Mouse (Mus musculus) myocyte (in vitro differentiated cells): ENCODE measurements around the gene Celf2.

Source experiments
- CEBPB ChIP-seq: IDR thresholded peaks from 2 replicates; pipeline ENCODE4 v1.6.1; 2011; ENCODE audit warnings: mild to moderate bottlenecking, moderate library complexity; ENCODE audit not compliant: poor library complexity, insufficient read depth, severe bottlenecking
- E2F4 ChIP-seq: IDR thresholded peaks from one replicate; pipeline ENCODE4 v1.6.1; 2011; ENCODE audit warnings: mild to moderate bottlenecking, control low read depth, moderate library complexity; ENCODE audit not compliant: insufficient read depth
- MAX ChIP-seq: IDR thresholded peaks from one replicate; pipeline ENCODE4 v1.6.1; 2011; ENCODE audit warnings: low read depth, mild to moderate bottlenecking, control low read depth
- MYOD1 ChIP-seq, 3 experiments: IDR thresholded peaks; one replicate each; pipeline ENCODE4 v1.6.1; 2011; ENCODE audit warnings: control low read depth in 2 of 3, low read depth in 2 of 3, mild to moderate bottlenecking in 2 of 3, moderate library complexity in 1 of 3; ENCODE audit not compliant: insufficient read length in 2 of 3, control insufficient read depth in 1 of 3
- MYOG ChIP-seq, 3 experiments: IDR thresholded peaks; one replicate each; pipeline ENCODE4 v1.6.1; 2011; ENCODE audit warnings: control low read depth in 2 of 3, low read depth in 2 of 3, mild to moderate bottlenecking in 2 of 3; ENCODE audit not compliant: insufficient read length in 2 of 3, control insufficient read depth in 1 of 3, insufficient read depth in 1 of 3
- POLR2A ChIP-seq: IDR thresholded peaks from one replicate; pipeline ENCODE4 v1.6.1; 2011; ENCODE audit warnings: low read depth, mild to moderate bottlenecking, control low read depth, moderate library complexity; ENCODE audit not compliant: insufficient read length
- POLR2AphosphoS2 ChIP-seq: IDR thresholded peaks from one replicate; pipeline ENCODE4 v1.6.1; 2011; ENCODE audit warnings: low read depth, control low read depth; ENCODE audit not compliant: insufficient read length
- REST ChIP-seq: IDR thresholded peaks from one replicate; pipeline ENCODE4 v1.6.1; 2011; ENCODE audit warnings: mild to moderate bottlenecking, control low read depth, moderate library complexity; ENCODE audit not compliant: insufficient read depth, insufficient read length
- SRF ChIP-seq: IDR thresholded peaks from one replicate; pipeline ENCODE4 v1.6.1; 2011; ENCODE audit warnings: low read depth; ENCODE audit not compliant: control insufficient read depth, insufficient read length
- TCF12 ChIP-seq: IDR thresholded peaks from one replicate; pipeline ENCODE4 v1.6.1; 2011; ENCODE audit warnings: mild to moderate bottlenecking, control low read depth; ENCODE audit not compliant: poor library complexity, insufficient read depth, severe bottlenecking
- TCF3 ChIP-seq: IDR thresholded peaks from one replicate; pipeline ENCODE4 v1.6.1; 2011; ENCODE audit warnings: low read depth, control low read depth; ENCODE audit not compliant: insufficient read length

- TF ChIP-seq POLR2A (no peak), E2F4 (no peak), CEBPB (no peak), MAX (no peak), SRF (no peak), MYOD1 (IDR thresholded peaks at IDR 0.05; ENCODE audit: control insufficient read depth in 1 of 3, insufficient read length in 2 of 3, low read depth in 2 of 3) (no peak), REST (no peak), POLR2AphosphoS2 (no peak), MYOG (IDR thresholded peaks at IDR 0.05; ENCODE audit: control insufficient read depth in 1 of 3, insufficient read depth in 1 of 3, insufficient read length in 2 of 3, low read depth in 2 of 3) (no peak), TCF12 (no peak), TCF3 (no peak)
Observed at GRCm38 (mm10) chr2:7046155-7046554, 463.2 kb downstream of the Celf2 start.
